Mouse (Mus musculus): ENCODE results near the gene Fam166b. TPM values are rescaled to one million over a fixed set of nuclear protein-coding genes. Genes with fewer than 3 reads are reported as not detected.

The Fam166b gene
- total and polyA plus RNA-seq, 3 experiments: not detected

GRCm38 (mm10) chr4:43476604-43477003 lies 47.7 kb upstream of the Fam166b start:
- dilution Hi-C loops (cut with MboI; ENCODE audit: extremely low pct_ligation_motif_present, extremely low pct_unique_long_range_greater_than_20kb, low sequenced_read_pairs): no loop called here
- DNase-seq (ENCODE audit: extremely low read depth): peak; percentile 51
- Histone ChIP-seq H3K4me2 (ENCODE audit: insufficient read depth, low read depth, poor library complexity, severe bottlenecking) (no peak overlapping the region), H3K4me1 (ENCODE audit: control insufficient read depth in 1 of 2, insufficient read depth in 2 of 2) (peaks cover 10 to 49% of the 10 kb centered on the region in 2 experiments), H3K36me3 (replicated peaks in 1 of 2; ENCODE audit: control insufficient read depth in 1 of 2, insufficient read depth in 1 of 2, low read length in 1 of 2) (no peaks in the 10 kb centered on the region), H3K27ac (ENCODE audit: insufficient read depth, low read depth) (no peak overlapping the region), H3K27me3 (replicated peaks) (no peaks in the 10 kb centered on the region), H3K9me3 (replicated peaks; ENCODE audit: low read length) (no peaks in the 10 kb centered on the region), H3K4me3 (replicated peaks in 1 of 3; ENCODE audit: low read depth in 2 of 3, low read length in 2 of 3, poor library complexity in 1 of 3) (no peak overlapping the region), H3K79me2 (replicated peaks; ENCODE audit: control insufficient read depth, extremely low read depth, insufficient read depth, poor library complexity, severe bottlenecking) (no peaks in the 10 kb centered on the region), H3K9ac (ENCODE audit: insufficient read depth, low read depth) (no peak overlapping the region)
- TF ChIP-seq EP300 (IDR thresholded peaks at IDR 0.05; ENCODE audit: low read length) (no peak), SIN3A (IDR thresholded peaks at IDR 0.05; ENCODE audit: low read length) (no peak), ETS1 (conservative IDR thresholded peaks at IDR 0.05; ENCODE audit: low read depth, low read length) (no peak), RAD21 (IDR thresholded peaks at IDR 0.05; ENCODE audit: low read depth, low read length) (peak; percentile 37), ZMIZ1 (IDR thresholded peaks at IDR 0.05; ENCODE audit: low read depth, low read length) (no peak), HCFC1 (IDR thresholded peaks at IDR 0.05; ENCODE audit: low read depth, low read length) (no peak), CTCF (conservative IDR thresholded peaks at IDR 0.05 in 1 of 2, IDR thresholded peaks at IDR 0.05 in 1 of 2; ENCODE audit: low read depth in 2 of 2, low read length in 2 of 2) (peak; percentile 40 to 67; a peak in 2 of 4 replicates), SMC3 (IDR thresholded peaks at IDR 0.05; ENCODE audit: low read depth, low read length) (peak; percentile 50)
- in situ Hi-C loops (cut with MboI; ENCODE audit: low pct_ligation_motif_present, low pct_unique_long_range_greater_than_20kb, low sequenced_read_pairs): no loop called here

GRCm38 (mm10) chr4:43473636-43474035 lies 44.7 kb upstream of the Fam166b start:
- in situ Hi-C loops (cut with MboI; ENCODE audit: low pct_ligation_motif_present, low pct_unique_long_range_greater_than_20kb, low sequenced_read_pairs): no loop called here
- TF ChIP-seq MEF2A (IDR thresholded peaks at IDR 0.05; ENCODE audit: borderline replicate concordance, low read depth, low read length) (peak; percentile 83), CHD1 (IDR thresholded peaks at IDR 0.05; ENCODE audit: low read depth, low read length) (no peak), HCFC1 (IDR thresholded peaks at IDR 0.05; ENCODE audit: low read depth, low read length) (no peak), TCF12 (IDR thresholded peaks at IDR 0.05; ENCODE audit: low read depth, low read length) (peak; percentile 50; the same call in 1 of the 2 replicates), IRF4 (IDR thresholded peaks at IDR 0.05; ENCODE audit: low read depth, low read length) (peak; percentile 73), ZNF384 (IDR thresholded peaks at IDR 0.05; ENCODE audit: low read depth, low read length) (no peak), ETS1 (conservative IDR thresholded peaks at IDR 0.05; ENCODE audit: low read depth, low read length) (peak; percentile 60), EP300 (IDR thresholded peaks at IDR 0.05; ENCODE audit: low read length) (peak; percentile 86), SIN3A (IDR thresholded peaks at IDR 0.05; ENCODE audit: low read length) (no peak), ELF1 (IDR thresholded peaks at IDR 0.05; ENCODE audit: low read depth, low read length) (peak; percentile 27; the same call in 1 of the 2 replicates), MAFK (IDR thresholded peaks at IDR 0.05; ENCODE audit: insufficient replicate concordance, low read length) (peak; percentile 86), BHLHE40 (IDR thresholded peaks at IDR 0.05; ENCODE audit: low read depth, low read length) (peak; percentile 78)
- H3K27me3 ChIP-seq (replicated peaks): no peaks in the 10 kb centered on the region
- dilution Hi-C loops (cut with MboI; ENCODE audit: extremely low pct_ligation_motif_present, extremely low pct_unique_long_range_greater_than_20kb, low sequenced_read_pairs): no loop called here
- no peaks in the 10 kb centered on the region for H3K36me3 ChIP-seq (replicated peaks in 1 of 2; ENCODE audit: control insufficient read depth in 1 of 2, insufficient read depth in 1 of 2, low read length in 1 of 2)
- H3K79me2 ChIP-seq (replicated peaks; ENCODE audit: control insufficient read depth, extremely low read depth, insufficient read depth, poor library complexity, severe bottlenecking): no peaks in the 10 kb centered on the region
- H3K4me3 ChIP-seq (replicated peaks in 1 of 3; ENCODE audit: low read depth in 2 of 3, low read length in 2 of 3, poor library complexity in 1 of 3): no peak overlapping the region
- H3K4me1 ChIP-seq (ENCODE audit: control insufficient read depth in 1 of 2, insufficient read depth in 2 of 2): peaks cover 10 to 40% of the 10 kb centered on the region in 2 experiments
- DNase-seq (ENCODE audit: extremely low read depth): peak; percentile 79
- peak overlapping the region; percentile 25; the same call in 1 of the 2 replicates for H3K4me2 ChIP-seq (ENCODE audit: insufficient read depth, low read depth, poor library complexity, severe bottlenecking)
- no peak overlapping the region for H3K27ac ChIP-seq (ENCODE audit: insufficient read depth, low read depth)
- peaks cover 9% of the 10 kb centered on the region for H3K9me3 ChIP-seq (replicated peaks; ENCODE audit: low read length)
- H3K9ac ChIP-seq (ENCODE audit: insufficient read depth, low read depth): no peak overlapping the region
